Mouse (Mus musculus) ES-E14 (cell line): ENCODE data around the gene Pla2g7.

Experiments
- HCFC1 ChIP-seq: IDR thresholded peaks from 2 replicates; pipeline ENCODE4 v1.6.1; 2012; ENCODE audit warnings: low read length, inconsistent platforms, borderline replicate concordance; ENCODE audit not compliant: insufficient read depth
- ZNF384 ChIP-seq: IDR thresholded peaks from 2 replicates; pipeline ENCODE4 v1.6.1; 2012; ENCODE audit warnings: low read depth, low read length, inconsistent platforms

- no peak for TF ChIP-seq HCFC1
- TF ChIP-seq ZNF384, result no peak
Observed at GRCm38 (mm10) chr17:43640825-43641224, 72.9 kb downstream of the Pla2g7 start.
